Mouse (Mus musculus): ENCODE measurements around the gene Map3k7. TPM values are rescaled to one million over a fixed set of nuclear protein-coding genes. Genes with fewer than 3 reads are reported as not detected.

Map3k7 gene
- polyA plus RNA-seq, 1 experiment from 2014 or later, result 44.5 TPM

DNA sequence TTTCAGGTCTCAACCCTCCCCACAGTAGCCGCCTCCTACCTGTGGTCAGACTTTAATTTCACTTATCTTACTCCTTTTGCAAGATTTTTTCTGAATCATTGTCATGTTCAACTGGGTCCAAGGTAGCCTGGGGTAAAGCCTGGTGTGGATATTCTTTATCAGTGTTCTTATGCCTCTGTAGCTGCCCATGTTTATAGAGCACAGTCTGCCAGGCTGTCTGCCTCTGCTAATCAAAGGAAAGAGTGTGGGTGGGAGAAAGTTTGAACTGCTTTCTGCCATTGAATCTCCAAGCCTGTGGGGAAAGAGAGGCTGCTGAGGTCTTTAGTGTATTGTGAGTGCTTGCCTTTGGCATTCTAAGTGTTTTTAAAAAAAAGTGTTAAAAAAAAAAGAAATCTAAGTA is 7.5 kb downstream of the Map3k7 start:
- 85% methylated on average over 1 of the region's 1 CpGs for WGBS
- no peak for ATAC-seq (ENCODE audit: low FRiP score)

DNA sequence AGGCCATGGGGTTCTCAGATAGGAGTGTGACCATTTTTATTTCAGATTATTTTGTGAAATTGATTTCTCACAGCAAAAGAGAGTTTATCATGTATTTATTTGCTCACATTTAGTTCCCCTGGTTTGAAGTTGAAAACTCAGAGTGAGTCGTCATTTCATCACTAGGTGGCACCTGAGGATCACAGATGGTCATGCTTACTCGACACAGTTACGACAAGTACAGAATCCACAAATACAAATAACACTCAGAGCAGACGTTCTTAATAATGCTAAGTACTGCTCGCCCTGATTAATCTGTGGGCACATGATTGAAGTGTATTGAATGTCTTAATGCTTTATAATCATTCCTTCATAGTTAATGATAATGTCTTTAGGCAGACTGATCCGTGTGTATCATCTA is 8.3 kb downstream of the Map3k7 start:
- no peak for ATAC-seq (ENCODE audit: low FRiP score)
- Histone ChIP-seq H3K4me1 (ENCODE audit: control insufficient read depth, insufficient read depth, low read length) (no peaks in the 10 kb centered on the region), H3K9ac (ENCODE audit: low read length) (no peak overlapping the region), H3K4me2 (no peak overlapping the region), H3K27me3 (ENCODE audit: control insufficient read depth, insufficient read depth, low read length) (no peaks in the 10 kb centered on the region), H3K27ac (ENCODE audit: low read depth, low read length) (no peak overlapping the region), H3K4me3 (ENCODE audit: low read depth, low read length) (no peak overlapping the region), H3K9me3 (ENCODE audit: control insufficient read depth, low read length) (no peaks in the 10 kb centered on the region), H3K36me3 (ENCODE audit: control insufficient read depth, insufficient read depth, low read length) (no peaks in the 10 kb centered on the region)
- peak; percentile 41 for DNase-seq (ENCODE audit: low spot score, missing footprints)
- 70% methylated on average over 6 of the region's 6 CpGs for WGBS

More for the DNA sequence above, 7.5 kb downstream of the Map3k7 start:
- Histone ChIP-seq H3K4me2 (no peak overlapping the region), H3K36me3 (ENCODE audit: control insufficient read depth, insufficient read depth, low read length) (no peaks in the 10 kb centered on the region), H3K27ac (ENCODE audit: low read depth, low read length) (no peak overlapping the region), H3K9ac (ENCODE audit: low read length) (no peak overlapping the region), H3K9me3 (ENCODE audit: control insufficient read depth, low read length) (no peaks in the 10 kb centered on the region), H3K4me1 (ENCODE audit: control insufficient read depth, insufficient read depth, low read length) (no peaks in the 10 kb centered on the region), H3K4me3 (ENCODE audit: low read depth, low read length) (no peak overlapping the region), H3K27me3 (ENCODE audit: control insufficient read depth, insufficient read depth, low read length) (no peaks in the 10 kb centered on the region)
- DNase-seq (ENCODE audit: low spot score, missing footprints), result peak; percentile 56

DNA sequence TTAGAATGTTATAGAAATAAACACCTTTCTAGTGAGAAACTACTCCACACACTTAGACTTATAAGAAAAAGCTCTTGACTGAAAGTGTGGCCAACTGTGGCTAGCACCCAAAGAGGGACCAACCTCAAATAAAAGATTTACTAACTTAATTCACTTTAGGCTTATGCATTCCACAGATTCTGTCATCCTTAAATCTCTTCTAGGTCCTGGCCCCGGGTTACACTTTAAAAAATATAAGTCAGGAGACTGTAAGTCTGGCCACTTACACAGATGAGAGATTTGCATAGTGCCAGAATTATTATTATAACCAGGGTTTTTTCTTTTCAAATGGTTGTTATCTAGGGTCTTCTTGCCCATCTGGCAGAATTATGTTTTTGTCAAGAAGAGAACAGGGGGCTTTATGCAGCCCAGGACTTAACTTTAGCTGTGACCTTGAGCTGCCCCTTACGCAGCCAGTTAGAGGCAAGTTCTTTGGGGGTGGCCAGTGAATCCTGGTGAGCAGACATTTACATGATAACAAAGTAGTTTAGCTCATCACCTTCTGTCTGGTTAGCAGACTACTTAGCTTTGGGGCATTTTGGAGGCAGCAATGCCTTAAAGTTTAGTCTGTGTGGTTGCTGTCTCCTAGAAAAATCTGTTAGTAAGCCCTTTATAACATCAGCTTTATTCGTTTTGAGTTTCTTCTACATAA is 11.5 kb downstream of the Map3k7 start:
- 68% methylated on average over 3 of the region's 3 CpGs for WGBS
- Histone ChIP-seq H3K27ac (ENCODE audit: low read depth, low read length) (no peak overlapping the region), H3K9ac (ENCODE audit: low read length) (no peak overlapping the region), H3K36me3 (ENCODE audit: control insufficient read depth, insufficient read depth, low read length) (peaks cover 10% of the 10 kb centered on the region; the same call in 1 of the 2 replicates), H3K27me3 (ENCODE audit: control insufficient read depth, insufficient read depth, low read length) (no peaks in the 10 kb centered on the region), H3K4me1 (ENCODE audit: control insufficient read depth, insufficient read depth, low read length) (no peaks in the 10 kb centered on the region), H3K9me3 (ENCODE audit: control insufficient read depth, low read length) (no peaks in the 10 kb centered on the region), H3K4me2 (no peak overlapping the region), H3K4me3 (ENCODE audit: low read depth, low read length) (no peak overlapping the region)
- DNase-seq (ENCODE audit: low spot score, missing footprints) (peak; percentile 14), ATAC-seq (ENCODE audit: low FRiP score) (no peak)

DNA sequence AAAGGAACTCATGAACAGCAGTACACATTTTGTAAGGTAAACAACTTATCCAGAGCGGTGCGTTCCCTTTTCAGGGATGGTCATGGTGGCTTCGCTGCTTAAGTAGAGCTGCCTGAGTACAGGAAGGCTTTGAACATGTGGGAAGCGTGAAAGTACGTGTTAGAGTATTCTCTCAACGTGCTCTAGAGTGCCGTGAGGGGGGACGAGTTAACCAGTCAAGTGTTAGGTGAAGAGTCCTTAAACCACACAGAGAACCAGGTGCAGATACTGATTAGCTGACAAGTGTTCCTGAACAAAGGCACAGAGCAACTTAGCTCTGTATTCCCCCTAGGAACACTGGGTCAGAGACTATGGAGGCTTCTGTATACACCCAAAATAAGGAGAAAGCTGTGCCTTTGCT is 18.0 kb downstream of the Map3k7 start:
- Histone ChIP-seq H3K36me3 (ENCODE audit: control insufficient read depth, insufficient read depth, low read length) (peaks cover 15% of the 10 kb centered on the region), H3K9me3 (ENCODE audit: control insufficient read depth, low read length) (no peaks in the 10 kb centered on the region), H3K4me3 (ENCODE audit: low read depth, low read length) (no peak overlapping the region), H3K27ac (ENCODE audit: low read depth, low read length) (no peak overlapping the region), H3K4me2 (no peak overlapping the region), H3K9ac (ENCODE audit: low read length) (no peak overlapping the region), H3K27me3 (ENCODE audit: control insufficient read depth, insufficient read depth, low read length) (no peaks in the 10 kb centered on the region), H3K4me1 (ENCODE audit: control insufficient read depth, insufficient read depth, low read length) (no peaks in the 10 kb centered on the region)
- no peak for ATAC-seq (ENCODE audit: low FRiP score)
- peak; percentile 26 for DNase-seq (ENCODE audit: low spot score, missing footprints)
- WGBS, result 94% methylated on average over 8 of the region's 8 CpGs

DNA sequence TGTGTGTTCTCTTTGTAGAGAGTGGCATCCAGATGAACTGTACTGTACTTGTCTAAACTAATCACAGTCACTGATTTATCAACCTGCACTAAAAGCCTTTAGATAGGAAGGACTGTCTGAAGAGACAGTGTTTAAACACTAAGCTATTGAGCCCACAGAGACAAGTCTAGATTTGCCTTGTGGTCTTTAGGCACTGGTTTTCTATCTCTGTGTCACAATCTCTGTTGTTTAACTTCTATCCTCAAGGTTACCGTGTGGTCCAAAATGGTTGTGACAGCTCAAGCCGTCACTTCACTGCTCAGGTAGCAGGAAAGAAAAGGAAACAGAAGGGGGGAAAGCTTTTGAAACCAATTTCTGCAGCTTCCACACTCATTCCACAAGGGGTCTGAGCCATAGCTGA is 29.5 kb downstream of the Map3k7 start:
- 90% methylated on average over 2 of the region's 2 CpGs for WGBS
- H3K36me3 ChIP-seq (ENCODE audit: control insufficient read depth, insufficient read depth, low read length), result peaks cover 5% of the 10 kb centered on the region
- ATAC-seq (ENCODE audit: low FRiP score), result no peak

DNA sequence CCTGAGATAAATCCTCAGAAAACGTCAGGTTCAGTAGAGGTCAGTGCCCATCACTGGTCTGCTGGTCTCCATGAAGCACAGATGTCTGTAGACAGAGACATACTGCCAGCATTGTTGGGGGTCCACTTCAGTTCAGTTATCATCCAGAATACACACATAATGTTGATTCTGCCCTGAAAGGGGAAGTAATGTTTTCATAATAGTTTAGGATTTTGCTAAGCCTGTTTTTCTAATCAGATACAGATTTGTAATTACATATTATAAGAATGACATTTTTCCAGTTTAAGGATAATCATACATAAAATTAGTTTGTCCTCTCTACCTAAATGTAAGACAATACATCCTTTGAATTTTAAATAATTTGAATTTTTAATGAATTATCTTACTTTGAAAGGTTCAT is 30.0 kb downstream of the Map3k7 start:
- no peaks in the 10 kb centered on the region for H3K27me3 ChIP-seq (ENCODE audit: control insufficient read depth, insufficient read depth, low read length)
- ATAC-seq (ENCODE audit: low FRiP score), result no peak
- no peak overlapping the region for H3K4me3 ChIP-seq (ENCODE audit: low read depth, low read length)
- no peak overlapping the region for H3K9ac ChIP-seq (ENCODE audit: low read length)
- peaks cover 5% of the 10 kb centered on the region for H3K36me3 ChIP-seq (ENCODE audit: control insufficient read depth, insufficient read depth, low read length)
- no peaks in the 10 kb centered on the region for H3K4me1 ChIP-seq (ENCODE audit: control insufficient read depth, insufficient read depth, low read length)
- H3K27ac ChIP-seq (ENCODE audit: low read depth, low read length), result no peak overlapping the region
- DNase-seq (ENCODE audit: low spot score, missing footprints), result no peak
- H3K9me3 ChIP-seq (ENCODE audit: control insufficient read depth, low read length), result no peaks in the 10 kb centered on the region
- WGBS, result 62% methylated on average over 1 of the region's 1 CpGs
- H3K4me2 ChIP-seq, result no peak overlapping the region

More for the DNA sequence above, 29.5 kb downstream of the Map3k7 start:
- no peak overlapping the region for H3K4me3 ChIP-seq (ENCODE audit: low read depth, low read length)
- no peak overlapping the region for H3K9ac ChIP-seq (ENCODE audit: low read length)
- H3K4me2 ChIP-seq, result no peak overlapping the region
- DNase-seq (ENCODE audit: low spot score, missing footprints), result peak; percentile 69
- no peaks in the 10 kb centered on the region for H3K27me3 ChIP-seq (ENCODE audit: control insufficient read depth, insufficient read depth, low read length)
- H3K4me1 ChIP-seq (ENCODE audit: control insufficient read depth, insufficient read depth, low read length), result no peaks in the 10 kb centered on the region
- no peaks in the 10 kb centered on the region for H3K9me3 ChIP-seq (ENCODE audit: control insufficient read depth, low read length)
- H3K27ac ChIP-seq (ENCODE audit: low read depth, low read length), result no peak overlapping the region

DNA sequence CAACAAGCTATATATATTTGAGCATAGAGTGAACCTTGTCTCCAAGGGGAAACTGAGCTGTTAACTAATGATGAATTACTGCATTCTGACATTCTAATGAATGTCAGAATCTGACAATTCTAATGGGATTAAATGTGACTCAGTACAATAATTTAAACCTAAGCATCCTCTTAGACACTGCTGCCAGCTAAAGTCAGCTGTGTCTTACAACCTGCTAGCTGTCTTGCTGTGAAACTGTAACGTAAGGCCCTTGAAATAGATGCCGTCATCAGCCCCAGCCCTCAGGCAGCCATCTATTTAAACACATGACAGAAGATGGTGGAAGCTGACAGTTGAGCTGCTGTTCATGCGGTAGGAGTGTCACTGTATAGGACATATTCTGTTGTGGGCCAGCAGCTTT is 37.6 kb downstream of the Map3k7 start:
- Histone ChIP-seq H3K27me3 (ENCODE audit: control insufficient read depth, insufficient read depth, low read length) (no peaks in the 10 kb centered on the region), H3K4me1 (ENCODE audit: control insufficient read depth, insufficient read depth, low read length) (no peaks in the 10 kb centered on the region), H3K9me3 (ENCODE audit: control insufficient read depth, low read length) (no peaks in the 10 kb centered on the region), H3K27ac (ENCODE audit: low read depth, low read length) (no peak overlapping the region), H3K36me3 (ENCODE audit: control insufficient read depth, insufficient read depth, low read length) (0 out of 2 replicates have a peak, but pooled peaks cover 5% of the 10 kb centered on the region), H3K4me2 (no peak overlapping the region), H3K4me3 (ENCODE audit: low read depth, low read length) (no peak overlapping the region), H3K9ac (ENCODE audit: low read length) (no peak overlapping the region)
- 95% methylated on average over 3 of the region's 3 CpGs for WGBS
- no peak for DNase-seq (ENCODE audit: low spot score, missing footprints)
- ATAC-seq (ENCODE audit: low FRiP score), result no peak

DNA sequence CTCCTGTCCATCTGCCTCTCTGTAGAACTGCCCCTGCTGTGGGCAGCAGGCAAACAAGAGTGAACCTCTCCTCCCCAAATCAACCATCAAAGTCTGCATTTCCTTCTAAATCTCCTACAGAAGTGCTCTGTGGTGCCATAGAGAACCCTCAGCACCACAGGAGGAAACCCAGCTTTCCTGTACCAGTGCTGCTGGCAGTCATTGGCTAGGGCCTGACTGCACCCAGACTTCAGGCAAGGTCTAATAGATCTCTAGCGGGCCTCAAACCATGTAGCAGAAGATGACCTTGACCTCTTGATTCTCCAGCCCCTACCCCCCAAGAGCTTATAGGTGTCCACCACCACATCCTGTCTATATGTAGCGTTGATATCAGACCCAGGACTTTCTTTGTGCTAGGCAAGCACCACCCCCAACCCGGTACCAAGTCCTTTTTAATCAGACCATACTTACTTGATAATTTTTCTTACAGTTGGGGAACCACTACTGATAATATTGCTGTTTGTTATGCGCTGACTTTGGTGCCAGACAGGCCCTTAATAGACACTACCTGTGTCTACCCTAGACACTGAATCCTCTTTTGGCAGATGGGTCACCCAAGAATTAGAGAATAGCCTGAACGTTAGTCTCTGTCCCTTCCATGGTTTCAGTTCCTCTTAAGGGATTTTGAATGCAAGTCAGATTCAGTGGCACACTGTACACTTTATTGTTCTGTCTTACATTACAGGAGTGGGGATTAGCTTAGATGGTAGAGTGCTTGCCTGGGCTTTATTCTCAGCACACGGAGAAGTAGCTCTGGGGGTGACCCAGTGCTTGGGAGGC is 41.1 kb downstream of the Map3k7 start:
- H3K9ac ChIP-seq (ENCODE audit: low read length), result no peak overlapping the region
- no peaks in the 10 kb centered on the region for H3K4me1 ChIP-seq (ENCODE audit: control insufficient read depth, insufficient read depth, low read length)
- H3K36me3 ChIP-seq (ENCODE audit: control insufficient read depth, insufficient read depth, low read length), result 0 out of 2 replicates have a peak, but pooled peaks cover 5% of the 10 kb centered on the region
- 92% methylated on average over 6 of the region's 6 CpGs for WGBS
- peak; percentile 49 for DNase-seq (ENCODE audit: low spot score, missing footprints)
- H3K4me3 ChIP-seq (ENCODE audit: low read depth, low read length), result no peak overlapping the region
- no peaks in the 10 kb centered on the region for H3K9me3 ChIP-seq (ENCODE audit: control insufficient read depth, low read length)
- no peaks in the 10 kb centered on the region for H3K27me3 ChIP-seq (ENCODE audit: control insufficient read depth, insufficient read depth, low read length)
- no peak for ATAC-seq (ENCODE audit: low FRiP score)
- no peak overlapping the region for H3K27ac ChIP-seq (ENCODE audit: low read depth, low read length)
- H3K4me2 ChIP-seq, result no peak overlapping the region

DNA sequence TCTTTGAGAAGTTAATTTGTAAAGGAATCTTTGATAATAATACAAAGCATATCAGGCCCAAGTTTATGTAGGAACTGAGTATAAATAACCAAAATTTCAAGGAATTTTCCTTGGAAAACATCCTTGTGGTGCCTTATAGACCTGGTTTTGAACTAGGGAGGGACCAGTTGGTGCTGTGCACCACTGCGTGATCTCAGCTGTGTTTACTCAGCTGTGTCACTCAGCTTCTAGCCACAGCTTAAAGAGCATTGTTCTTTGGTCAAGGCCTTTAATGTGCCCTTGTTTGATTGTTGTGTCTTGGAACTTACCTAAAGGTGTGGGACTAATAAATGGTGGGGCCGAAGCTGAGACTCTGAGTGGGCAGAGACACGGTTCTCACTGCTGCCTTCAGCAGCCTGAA is 43.3 kb downstream of the Map3k7 start:
- no peak for ATAC-seq (ENCODE audit: low FRiP score)
- Histone ChIP-seq H3K36me3 (ENCODE audit: control insufficient read depth, insufficient read depth, low read length) (peaks cover 13% of the 10 kb centered on the region; the same call in 1 of the 2 replicates), H3K27ac (ENCODE audit: low read depth, low read length) (no peak overlapping the region), H3K4me2 (no peak overlapping the region), H3K9me3 (ENCODE audit: control insufficient read depth, low read length) (no peaks in the 10 kb centered on the region), H3K4me1 (ENCODE audit: control insufficient read depth, insufficient read depth, low read length) (no peaks in the 10 kb centered on the region), H3K9ac (ENCODE audit: low read length) (no peak overlapping the region), H3K4me3 (ENCODE audit: low read depth, low read length) (no peak overlapping the region), H3K27me3 (ENCODE audit: control insufficient read depth, insufficient read depth, low read length) (no peaks in the 10 kb centered on the region)
- DNase-seq (ENCODE audit: low spot score, missing footprints), result peak; percentile 51
- 62% methylated on average over 3 of the region's 3 CpGs for WGBS
